Mouse (Mus musculus): ENCODE results near the gene Rpl36. TPM values are rescaled to one million over a fixed set of nuclear protein-coding genes. Genes with fewer than 3 reads are reported as not detected.

Rpl36 gene
- total and polyA plus RNA-seq, 3 experiments = 2,385 to 3,914 TPM; not detected in 1

GRCm38 (mm10) chr17:56611861-56612564 is 1.2 kb upstream of the Rpl36 start:
- peaks cover 0 to 13% of the 10 kb centered on the region in 2 experiments; a peak in 2 of 4 replicates for H3K4me1 ChIP-seq (ENCODE audit: control insufficient read depth in 1 of 2, insufficient read depth in 2 of 2, low read length in 2 of 2)
- H3K27ac ChIP-seq (ENCODE audit: control insufficient read depth, low read depth, low read length) = peak overlapping the region; percentile 78
- H3K4me3 ChIP-seq (ENCODE audit: control insufficient read depth in 1 of 2, insufficient read depth in 1 of 2, low read depth in 2 of 2, low read length in 2 of 2) = peak overlapping the region; percentile 46 to 63
- TF ChIP-seq ZC3H11A (IDR thresholded peaks at IDR 0.05; ENCODE audit: low read depth, low read length) (no peak), USF1 (IDR thresholded peaks at IDR 0.05; ENCODE audit: low read depth, low read length) (no peak), MXI1 (IDR thresholded peaks at IDR 0.05; ENCODE audit: low read depth, low read length) (peak; percentile 85), BHLHE40 (IDR thresholded peaks at IDR 0.05; ENCODE audit: borderline replicate concordance, low read depth, low read length) (peak; percentile 95), ZKSCAN1 (IDR thresholded peaks at IDR 0.05; ENCODE audit: low read depth, low read length) (no peak), POLR2AphosphoS2 (IDR thresholded peaks at IDR 0.05; ENCODE audit: low read length) (peak; percentile 89), SIN3A (IDR thresholded peaks at IDR 0.05; ENCODE audit: low read length) (peak; percentile 65; the same call in 1 of the 2 replicates), SMC3 (IDR thresholded peaks at IDR 0.05; ENCODE audit: low read depth, low read length) (no peak), TBP (IDR thresholded peaks at IDR 0.05; ENCODE audit: low read depth, low read length) (peak; percentile 35; the same call in 1 of the 2 replicates), ZMIZ1 (IDR thresholded peaks at IDR 0.05; ENCODE audit: low read depth, low read length) (no peak; the same call in 1 of the 2 replicates), JUND (IDR thresholded peaks at IDR 0.05; ENCODE audit: low read depth, low read length) (no peak), MAX (IDR thresholded peaks at IDR 0.05; ENCODE audit: low read length) (peak; percentile 70), NRF1 (IDR thresholded peaks at IDR 0.05; ENCODE audit: insufficient read depth, low read depth, low read length, poor library complexity, severe bottlenecking) (0 out of 2 replicates have a peak, but pooled peaks have one; percentile 6), MEF2A (IDR thresholded peaks at IDR 0.05; ENCODE audit: extremely low read depth, insufficient replicate concordance, low read depth, low read length, poor library complexity, severe bottlenecking) (no peak), POLR2A (IDR thresholded peaks at IDR 0.05; ENCODE audit: control insufficient read depth in 1 of 2, insufficient read depth in 1 of 2, low read depth in 1 of 2, low read length in 2 of 2, poor library complexity in 1 of 2) (peak in 1 of 2 experiments; percentile 71; a peak in 2 of 4 replicates), MAZ (IDR thresholded peaks at IDR 0.05; ENCODE audit: low read depth, low read length) (no peak), RCOR1 (IDR thresholded peaks at IDR 0.05; ENCODE audit: low read depth, low read length) (0 out of 2 replicates have a peak, but pooled peaks have one; percentile 8), MAFK (IDR thresholded peaks at IDR 0.05; ENCODE audit: borderline replicate concordance, low read depth, low read length) (no peak), ELF1 (IDR thresholded peaks at IDR 0.05; ENCODE audit: low read depth, low read length) (no peak), POLR2AphosphoS5 (IDR thresholded peaks at IDR 0.05; ENCODE audit: borderline replicate concordance, low read depth, low read length) (no peak), E2F4 (IDR thresholded peaks at IDR 0.05; ENCODE audit: borderline replicate concordance, low read depth, low read length) (no peak), CTCF (IDR thresholded peaks at IDR 0.05 in 2 of 3, conservative IDR thresholded peaks at IDR 0.05 in 1 of 3; ENCODE audit: control insufficient read depth in 1 of 3, insufficient read depth in 1 of 3, low read depth in 2 of 3, low read length in 3 of 3, poor library complexity in 1 of 3, severe bottlenecking in 1 of 3) (no peak), TCF12 (IDR thresholded peaks at IDR 0.05; ENCODE audit: low read depth, low read length) (0 out of 2 replicates have a peak, but pooled peaks have one; percentile 29), EP300 (IDR thresholded peaks at IDR 0.05; ENCODE audit: low read depth in 1 of 2, low read length in 2 of 2) (no peak), KAT2A (conservative IDR thresholded peaks at IDR 0.05; ENCODE audit: low read depth, low read length) (0 out of 2 replicates have a peak, but pooled peaks have one; percentile 22), TAL1 (IDR thresholded peaks at IDR 0.05; ENCODE audit: low read length) (no peak), HCFC1 (IDR thresholded peaks at IDR 0.05; ENCODE audit: low read depth, low read length) (peak; percentile 36; the same call in 1 of the 2 replicates), RAD21 (IDR thresholded peaks at IDR 0.05; ENCODE audit: low read depth, low read length) (no peak), GATA1 (IDR thresholded peaks at IDR 0.05; ENCODE audit: low read depth, low read length) (0 out of 2 replicates have a peak, but pooled peaks have one; percentile 42), UBTF (IDR thresholded peaks at IDR 0.05; ENCODE audit: borderline replicate concordance, insufficient read depth, low read depth, low read length) (no peak), ZNF384 (IDR thresholded peaks at IDR 0.05; ENCODE audit: low read depth, low read length) (peak; percentile 69), CHD2 (IDR thresholded peaks at IDR 0.05; ENCODE audit: low read length) (no peak), MYC (IDR thresholded peaks at IDR 0.05; ENCODE audit: low read depth, low read length) (peak; percentile 83; the same call in 1 of the 2 replicates), GABPA (IDR thresholded peaks at IDR 0.05; ENCODE audit: low read depth, low read length) (no peak), USF2 (IDR thresholded peaks at IDR 0.05; ENCODE audit: borderline replicate concordance in 1 of 2, insufficient read depth in 1 of 2, low read depth in 1 of 2, low read length in 2 of 2) (no peak)

More at GRCm38 (mm10) chr17:56611861-56612564, 1.2 kb upstream of the Rpl36 start:
- Histone ChIP-seq H3K79me2 (ENCODE audit: control insufficient read depth, insufficient read depth, low read length, poor library complexity) (peaks cover 39% of the 10 kb centered on the region), H3K9ac (ENCODE audit: control insufficient read depth, low read depth, low read length, poor library complexity, severe bottlenecking) (peak overlapping the region; percentile 51), H3K27me3 (ENCODE audit: control insufficient read depth in 1 of 2, insufficient read depth in 2 of 2, low read length in 2 of 2) (no peaks in the 10 kb centered on the region), H3K36me3 (ENCODE audit: control insufficient read depth in 1 of 2, insufficient read depth in 2 of 2, low read length in 2 of 2) (peaks cover 2 to 7% of the 10 kb centered on the region in 2 experiments; a peak in 3 of 4 replicates), H3K9me3 (replicated peaks; ENCODE audit: insufficient read depth, low read length) (no peaks in the 10 kb centered on the region)
- DNase-seq (ENCODE audit: low read depth, low spot score) = peak; percentile 96

Measured in MEL (cell line).